Mouse (Mus musculus) myocyte (in vitro differentiated cells): Measurements from ENCODE around the gene Kif21a.

Experiments
- CEBPB ChIP-seq: IDR thresholded peaks from 2 replicates; pipeline ENCODE4 v1.6.1; 2011; ENCODE audit warnings: mild to moderate bottlenecking, moderate library complexity; ENCODE audit not compliant: poor library complexity, insufficient read depth, severe bottlenecking
- MYOG ChIP-seq, 3 experiments: IDR thresholded peaks; one replicate each; pipeline ENCODE4 v1.6.1; 2011; ENCODE audit warnings: control low read depth in 2 of 3, low read depth in 2 of 3, mild to moderate bottlenecking in 2 of 3; ENCODE audit not compliant: insufficient read length in 2 of 3, control insufficient read depth in 1 of 3, insufficient read depth in 1 of 3
- POLR2A ChIP-seq: IDR thresholded peaks from one replicate; pipeline ENCODE4 v1.6.1; 2011; ENCODE audit warnings: low read depth, mild to moderate bottlenecking, control low read depth, moderate library complexity; ENCODE audit not compliant: insufficient read length

DNA sequence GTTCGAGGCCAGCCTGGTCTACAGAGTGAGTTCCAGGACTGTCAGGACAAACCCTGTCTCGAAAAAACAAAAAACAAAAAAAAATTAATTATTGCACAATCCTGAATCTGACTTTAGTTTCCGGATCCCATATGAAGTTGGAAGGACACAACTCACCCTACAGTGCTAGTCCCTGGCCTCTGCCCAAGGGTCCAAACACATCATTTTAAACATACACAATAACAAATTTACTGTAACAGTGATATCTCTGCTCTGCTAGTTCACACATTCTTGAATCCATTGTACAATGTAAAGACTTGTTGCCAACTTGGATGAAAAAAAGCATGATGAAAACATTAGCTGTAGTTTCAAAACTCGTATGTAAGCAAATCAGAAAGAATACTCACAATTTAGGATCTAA is 6.5 kb downstream of the Kif21a start:
- no peak for TF ChIP-seq POLR2A
- no peak for TF ChIP-seq CEBPB
- no peak for TF ChIP-seq MYOG (IDR thresholded peaks at IDR 0.05; ENCODE audit: control insufficient read depth in 1 of 3, insufficient read depth in 1 of 3, insufficient read length in 2 of 3, low read depth in 2 of 3)
